ENCODE assay signal across 8 mouse cellular contexts in the genomic region with DNA sequence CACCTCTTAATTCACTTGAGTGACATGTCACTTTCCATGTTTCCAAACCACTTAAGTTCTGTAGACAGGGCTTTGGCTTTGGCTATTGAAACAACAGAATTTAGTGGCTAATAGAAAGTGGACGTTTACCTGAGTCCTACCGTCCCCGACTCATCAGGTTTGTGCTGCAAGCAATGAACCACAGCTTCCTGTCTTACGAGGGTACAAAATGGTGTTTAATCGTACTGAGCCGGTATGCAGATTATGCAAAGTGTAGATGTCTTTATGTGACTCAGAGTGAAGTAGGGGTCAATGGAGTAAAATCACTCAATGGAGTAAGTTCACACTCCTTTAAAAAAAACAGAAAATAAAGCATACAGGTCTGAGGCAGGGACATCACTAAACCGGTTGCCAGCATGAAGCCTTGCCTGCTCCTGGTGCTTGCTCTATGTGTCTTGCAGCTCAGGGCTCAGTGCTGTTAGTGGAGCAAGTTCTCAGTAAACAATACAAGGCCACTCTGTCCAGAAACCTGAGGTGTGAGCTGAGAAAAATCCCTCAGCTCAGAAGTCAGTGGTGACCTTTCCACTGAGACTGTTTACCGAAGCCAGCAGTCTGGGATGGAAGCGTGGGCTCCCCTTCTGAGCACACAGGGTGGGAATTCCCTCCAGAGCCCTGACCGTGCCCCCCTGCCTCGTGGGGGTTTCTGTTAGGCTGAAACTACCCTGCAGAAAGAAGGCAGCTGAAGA.
DNase-seq lines count a peak whose midpoint lies in the region; ATAC-seq lines count a peak whose summit lies in the region.

No protein-coding gene starts in this region.

- no peaks in the 10 kb centered on the region for H3K9me3 ChIP-seq in kidney, embryonic 15.5 days (replicated peaks)
- no peaks in the 10 kb centered on the region for H3K9me3 ChIP-seq in limb, embryonic 10.5 days (replicated peaks)
- no peaks in the 10 kb centered on the region for H3K9me3 ChIP-seq in liver, embryonic 12.5 days (replicated peaks)
- H3K9me3 ChIP-seq in heart, embryonic 12.5 days (replicated peaks) = no peaks in the 10 kb centered on the region

- peaks cover 38% of the 10 kb centered on the region for H3K4me1 ChIP-seq in kidney, embryonic 15.5 days
- H3K4me1 ChIP-seq in brown adipose tissue, adult 24 weeks (ENCODE audit: control insufficient read depth, insufficient read depth, insufficient read length, low read length) = peaks cover 2% of the 10 kb centered on the region; the same call in 1 of the 2 replicates
- H3K4me1 ChIP-seq in limb, embryonic 10.5 days = peaks cover 32% of the 10 kb centered on the region
- peaks cover 6% of the 10 kb centered on the region; the same call in 1 of the 2 replicates for H3K4me1 ChIP-seq in liver, embryonic 12.5 days
- no peaks in the 10 kb centered on the region for H3K4me1 ChIP-seq in heart, embryonic 12.5 days (replicated peaks)

- peak overlapping the region; percentile 97 for H3K27ac ChIP-seq in kidney, embryonic 15.5 days
- peak overlapping the region; percentile 65 for H3K27ac ChIP-seq in brown adipose tissue, adult 24 weeks (replicated peaks; ENCODE audit: low read depth, low read length)
- H3K27ac ChIP-seq in limb, embryonic 10.5 days = peak overlapping the region; percentile 89
- no peak overlapping the region for H3K27ac ChIP-seq in liver, embryonic 12.5 days
- no peak overlapping the region for H3K27ac ChIP-seq in heart, embryonic 12.5 days (ENCODE audit: poor library complexity, severe bottlenecking)

- no peaks in the 10 kb centered on the region for H3K27me3 ChIP-seq in kidney, embryonic 15.5 days
- H3K27me3 ChIP-seq in limb, embryonic 10.5 days (ENCODE audit: low read depth, poor library complexity, severe bottlenecking) = no peaks in the 10 kb centered on the region
- no peaks in the 10 kb centered on the region for H3K27me3 ChIP-seq in liver, embryonic 12.5 days (replicated peaks)
- no peaks in the 10 kb centered on the region for H3K27me3 ChIP-seq in heart, embryonic 12.5 days (replicated peaks)

- no peak for DNase-seq in kidney, postnatal 14 days
- no peak for DNase-seq in limb, embryonic 10.5 days (ENCODE audit: low spot score)
- DNase-seq in cerebellum, adult 18-20 months = no peak

- peak; percentile 68 for ATAC-seq in kidney, embryonic 15.5 days (replicated peaks; ENCODE audit: low FRiP score)
- ATAC-seq in neutrophil, adult 5-6 weeks (ENCODE audit: extremely low read depth, insufficient number of reproducible peaks, low FRiP score, poor library complexity, severe bottlenecking) = peak; percentile 85
- ATAC-seq in liver, embryonic 12.5 days = no peak
- ATAC-seq in heart, embryonic 12.5 days (ENCODE audit: insufficient number of reproducible peaks, low FRiP score) = no peak

- H3K4me3 ChIP-seq in kidney, embryonic 15.5 days (replicated peaks) = no peak overlapping the region; the same call in 1 of the 2 replicates
- H3K4me3 ChIP-seq in brown adipose tissue, adult 24 weeks (ENCODE audit: insufficient read depth, low read depth, low read length) = no peak overlapping the region
- H3K4me3 ChIP-seq in limb, embryonic 10.5 days = peak overlapping the region; percentile 27
- no peak overlapping the region for H3K4me3 ChIP-seq in liver, embryonic 12.5 days
- H3K4me3 ChIP-seq in heart, embryonic 12.5 days = no peak overlapping the region

- peak overlapping the region; percentile 15; the same call in 1 of the 2 replicates for H3K9ac ChIP-seq in kidney, embryonic 15.5 days
- H3K9ac ChIP-seq in liver, embryonic 12.5 days = no peak overlapping the region
- H3K9ac ChIP-seq in heart, embryonic 12.5 days = no peak overlapping the region

- 16% methylated on average over 11 of the region's 11 CpGs for WGBS in kidney, embryonic 15.5 days
- WGBS in limb, embryonic 10.5 days = 41% methylated on average over 11 of the region's 11 CpGs
- WGBS in liver, embryonic 12.5 days (ENCODE audit: insufficient replicate concordance) = 42% methylated on average over 11 of the region's 11 CpGs
- WGBS in heart, embryonic 12.5 days = 54% methylated on average over 11 of the region's 11 CpGs

- H3K4me2 ChIP-seq in kidney, embryonic 15.5 days = peak overlapping the region; percentile 47
- no peak overlapping the region for H3K4me2 ChIP-seq in liver, embryonic 12.5 days
- no peak overlapping the region for H3K4me2 ChIP-seq in heart, embryonic 12.5 days

- no peaks in the 10 kb centered on the region for H3K36me3 ChIP-seq in kidney, embryonic 15.5 days
- H3K36me3 ChIP-seq in limb, embryonic 10.5 days = no peaks in the 10 kb centered on the region
- no peaks in the 10 kb centered on the region for H3K36me3 ChIP-seq in liver, embryonic 12.5 days
- no peaks in the 10 kb centered on the region for H3K36me3 ChIP-seq in heart, embryonic 12.5 days

Comparison
In these comparisons a context has a peak if more than half of its experiments do, and no peak if none do; other contexts are left out.
1. ATAC-seq: peak in kidney, embryonic 15.5 days (single experiment) and neutrophil, adult 5-6 weeks (single experiment); none in liver, embryonic 12.5 days (single experiment) and heart, embryonic 12.5 days (single experiment).
2. H3K27ac ChIP-seq: peak in kidney, embryonic 15.5 days (single experiment), brown adipose tissue, adult 24 weeks (single experiment) and limb, embryonic 10.5 days (single experiment); none in liver, embryonic 12.5 days (single experiment) and heart, embryonic 12.5 days (single experiment).